Mouse (Mus musculus) telencephalon, adult 2 months (tissue): Measurements from ENCODE around the gene Olfr103.

Experiments
- DNase-seq: peaks from one replicate; pipeline ENCODE4 v3.0.0-alpha.2; 2011; ENCODE audit warnings: low read depth, low spot score

The Olfr103 gene

DNA sequence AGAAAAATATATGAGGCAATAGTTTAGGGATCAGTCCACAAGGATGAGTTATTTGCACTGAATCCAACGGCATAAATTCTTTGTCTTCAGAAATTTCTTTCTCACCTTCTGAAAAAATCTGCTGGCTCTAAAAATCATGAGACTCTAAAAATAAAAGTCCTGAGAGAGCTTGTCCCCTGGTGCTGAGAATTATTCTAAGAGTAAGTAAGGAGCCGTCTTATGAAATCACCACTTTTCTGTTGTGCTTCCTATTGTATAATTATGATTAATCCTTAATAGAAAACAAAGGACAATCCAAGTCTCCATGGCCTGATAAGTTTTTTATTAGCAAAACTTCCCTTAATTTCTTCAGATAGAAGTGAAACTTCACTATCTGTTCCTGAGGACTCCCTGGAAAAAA is at the start of gene Olfr103:
Olfr103 (minus strand) TSS at position 101 of the 400 bp plus-strand sequence.
- DNase-seq: no peak

DNA sequence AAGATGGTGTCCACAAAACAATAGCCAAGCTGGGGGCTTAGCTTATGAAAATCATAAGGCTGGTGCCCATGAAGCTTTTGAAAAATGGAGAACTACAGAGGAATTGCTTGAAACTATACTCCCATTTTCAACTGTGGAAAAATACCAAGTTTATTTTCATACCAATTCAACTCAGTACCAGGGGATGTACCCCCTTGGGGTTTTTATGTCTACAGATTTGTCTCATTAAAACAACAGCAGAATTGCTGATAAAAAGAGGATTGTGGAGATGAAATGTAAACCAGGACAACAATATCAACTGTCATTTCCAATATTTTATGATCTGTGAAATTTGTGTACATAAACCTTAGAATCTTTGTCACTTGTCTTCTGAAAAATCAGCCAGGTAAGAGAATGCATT is 39.2 kb upstream of the Olfr103 start, which contains the start of gene Olfr105-ps:
Olfr105-ps (plus strand) TSS at position 301 of the 400 bp plus-strand sequence.
- DNase-seq: no peak

DNA sequence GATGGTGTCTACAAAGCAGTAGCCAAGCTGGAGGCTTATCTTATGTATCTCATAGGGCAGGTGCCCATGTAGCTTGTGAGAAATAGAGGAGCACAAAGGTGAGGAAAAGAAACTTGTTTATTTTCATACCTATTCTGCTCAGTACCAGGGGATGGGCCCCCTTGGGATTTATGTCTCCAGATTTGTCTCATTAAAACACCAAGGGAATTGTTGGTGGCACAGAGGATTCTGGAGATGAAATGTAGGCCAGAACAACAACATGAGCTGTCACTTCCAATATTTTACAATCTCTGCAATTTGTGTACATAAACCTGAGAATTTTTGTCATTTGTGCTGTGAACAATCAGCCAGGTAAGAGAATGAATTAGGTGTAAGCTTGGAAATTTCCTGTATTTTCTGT is 19.8 kb upstream of the Olfr103 start, which contains the start of gene Olfr104-ps:
Olfr104-ps (plus strand) TSS at position 301 of the 400 bp plus-strand sequence.
- no peak for DNase-seq

DNA sequence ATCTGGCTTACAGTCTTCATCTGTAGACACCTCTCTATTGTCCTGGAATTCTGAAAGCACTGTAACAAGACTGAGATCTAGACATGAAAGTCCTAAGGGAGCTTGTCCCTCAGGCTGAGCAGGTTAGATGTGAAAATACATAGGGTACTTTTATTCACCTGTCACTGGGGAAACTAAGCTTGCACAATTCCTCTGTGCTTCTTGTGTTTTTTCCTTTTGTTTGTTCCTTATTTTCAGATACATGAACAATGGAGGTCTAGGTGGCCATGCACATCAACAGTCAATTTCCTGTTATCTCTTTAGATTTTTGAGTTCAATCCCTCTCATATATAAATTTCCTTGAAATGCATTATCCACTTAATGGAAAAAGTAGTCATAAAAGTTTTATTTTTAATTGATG is 22.5 kb downstream of the Olfr103 start, which contains the start of gene Olfr102:
Olfr102 (minus strand) TSS at position 101 of the 400 bp plus-strand sequence.
- no peak for DNase-seq

DNA sequence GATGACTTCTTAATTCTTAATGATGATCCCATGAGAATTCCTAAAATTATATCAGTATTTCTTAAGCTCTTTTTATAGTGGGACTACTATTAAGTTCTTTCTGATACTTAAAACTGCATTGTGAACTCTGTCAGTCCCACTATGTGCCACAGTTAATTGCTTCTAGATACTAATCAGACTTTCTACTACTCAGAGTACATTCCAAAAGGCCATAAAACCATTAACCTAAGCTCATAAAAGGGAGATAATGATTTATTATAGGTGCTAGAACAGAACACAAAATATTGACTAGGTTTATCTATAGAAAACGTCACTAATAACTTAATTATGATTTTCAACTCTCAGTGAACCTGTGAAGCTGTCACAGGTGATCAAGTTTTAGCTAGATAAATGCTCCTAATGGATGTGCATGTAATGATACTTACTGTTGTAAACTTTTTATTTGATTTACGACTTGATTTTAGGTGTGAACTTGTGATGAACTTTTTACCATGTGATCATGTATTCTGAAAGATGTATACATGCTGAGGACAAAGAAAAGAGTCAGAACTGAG is 29.3 kb downstream of the Olfr103 start:
- no peak for DNase-seq

DNA sequence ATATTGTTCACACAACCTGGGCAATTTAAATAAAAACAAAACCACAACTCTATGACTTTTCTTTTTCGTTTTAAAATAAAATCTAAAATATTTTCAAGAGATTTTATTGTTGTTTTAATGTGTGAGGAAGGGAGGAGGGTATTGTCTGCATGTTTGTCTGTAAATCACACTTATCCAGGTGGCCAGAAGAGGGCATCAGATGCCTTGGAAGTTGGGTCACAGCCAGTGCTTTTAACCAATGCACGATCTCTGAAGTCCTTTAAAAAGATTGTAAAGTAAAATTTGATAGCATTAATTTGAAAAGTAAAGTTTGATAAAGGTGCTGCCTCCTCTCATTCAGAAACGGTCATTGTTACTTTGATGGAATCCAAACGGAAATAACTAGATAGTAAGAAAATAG is 31.0 kb downstream of the Olfr103 start:
- no peak for DNase-seq

DNA sequence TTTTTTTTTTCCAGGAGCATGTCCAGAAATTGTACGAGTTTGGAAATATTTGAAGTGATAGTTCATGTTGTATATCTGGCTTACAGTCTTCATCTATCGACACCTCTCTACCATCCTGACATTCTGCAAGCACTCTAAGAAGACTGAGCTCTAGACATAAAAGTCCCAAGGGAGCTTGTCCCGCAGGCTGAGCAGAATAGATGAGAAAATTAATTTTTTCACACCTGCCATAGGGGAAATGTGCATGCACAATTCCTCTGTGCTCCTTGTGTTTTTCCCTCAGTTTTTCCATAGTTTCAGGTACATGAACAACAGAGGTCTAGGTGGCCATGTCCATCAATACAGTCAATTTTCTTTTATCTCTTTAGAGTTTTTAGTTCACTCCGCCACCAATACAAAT is 35.3 kb downstream of the Olfr103 start, which contains the start of gene Olfr101:
Olfr101 (minus strand) TSS at position 101 of the 400 bp plus-strand sequence.
- DNase-seq: no peak
